Mouse (Mus musculus): ENCODE results near the gene Ubtd2.

DNA sequence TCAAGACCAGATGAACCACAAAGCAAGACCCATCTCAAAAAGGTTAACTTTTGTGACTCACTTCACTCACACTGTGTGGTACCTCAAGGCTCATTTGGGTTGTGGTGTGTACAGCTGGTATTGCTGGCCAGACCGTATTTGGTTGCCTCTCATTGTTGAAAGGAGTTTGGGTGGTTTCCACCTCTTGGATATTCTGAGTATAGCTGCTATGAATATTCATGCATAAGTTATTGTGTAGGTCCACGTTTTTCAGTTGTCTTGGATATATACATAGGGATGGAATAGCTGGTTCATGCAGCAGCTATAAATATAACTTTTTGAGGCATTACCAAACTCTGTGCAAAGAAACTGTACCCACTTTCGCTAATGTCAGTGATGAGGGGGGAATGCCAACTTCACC, 12.6 kb upstream of the Ubtd2 start:
- TF ChIP-seq CTCF (IDR thresholded peaks at IDR 0.05; ENCODE audit: insufficient read depth, low read depth, low read length) (no peak), POLR2A (IDR thresholded peaks at IDR 0.05; ENCODE audit: insufficient read depth, low read depth, low read length) (no peak)
